ENCODE assay signal across 8 mouse cellular contexts in the genomic region with DNA sequence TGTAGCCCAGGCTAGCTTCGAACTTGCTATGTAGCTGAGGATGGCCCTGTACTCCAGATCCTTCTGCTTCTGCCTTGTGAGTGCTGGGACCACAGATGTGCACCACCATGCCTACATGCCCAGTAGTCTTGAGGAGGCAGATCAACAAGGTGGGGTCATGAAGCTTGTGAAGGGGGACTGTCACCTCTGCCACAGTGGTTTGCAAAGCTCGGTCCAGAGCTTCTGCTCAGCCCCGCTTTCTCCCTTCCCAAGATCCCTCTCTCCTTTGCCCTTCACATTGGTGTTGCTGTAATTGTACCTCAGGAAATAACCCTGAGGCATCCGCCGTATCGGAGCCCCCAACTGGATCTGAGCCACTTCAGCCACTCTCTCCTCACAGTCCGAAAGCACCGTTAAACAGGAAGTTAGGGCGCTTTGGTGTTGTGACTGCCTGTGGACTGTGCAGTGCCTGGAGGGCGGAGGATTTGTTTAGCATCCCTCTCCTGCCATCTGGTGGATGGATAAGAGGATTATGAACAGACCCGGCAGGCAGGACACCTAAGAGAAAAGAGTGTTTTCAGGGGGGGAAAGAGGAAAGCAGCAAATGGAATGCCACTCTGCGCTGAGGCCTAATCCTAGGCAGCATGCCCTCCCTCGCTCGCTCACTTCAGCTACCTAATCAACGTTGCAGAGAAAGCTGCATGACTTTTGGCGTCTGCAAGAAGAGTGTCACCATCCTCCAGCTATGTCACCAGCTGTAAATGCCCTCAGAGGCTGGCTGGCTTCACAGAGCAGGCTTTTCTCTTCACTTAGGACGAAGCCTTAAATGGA. TPM values are rescaled to one million over a fixed set of nuclear protein-coding genes. Genes with fewer than 3 reads are reported as not detected.
A peak's percentile ranks its signal among the peaks of the same experiment; 100 is the strongest.
DNase-seq lines count a peak whose midpoint lies in the region; ATAC-seq and TF ChIP-seq lines count a peak whose summit lies in the region.

No protein-coding gene starts in this region.

- H3K9ac ChIP-seq in hindbrain, embryonic 12.5 days, result peak overlapping the region; percentile 33

- 24% methylated on average over 17 of the region's 17 CpGs for WGBS in hindbrain, embryonic 12.5 days

- H3K4me3 ChIP-seq in hindbrain, embryonic 12.5 days, result peak overlapping the region; percentile 11; the same call in 1 of the 2 replicates

- peaks cover 9% of the 10 kb centered on the region for H3K4me1 ChIP-seq in hindbrain, embryonic 12.5 days

- 0 out of 2 replicates have a peak overlapping the region, but pooled peaks have one; percentile 8 for H3K27ac ChIP-seq in hindbrain, embryonic 12.5 days

- peak; percentile 25 for DNase-seq in Patski (ENCODE audit: low read depth, low spot score)
- DNase-seq in cerebellum, adult 9-11 months, result peak; percentile 59
- peak; percentile 55 to 57 for DNase-seq in frontal cortex, postnatal 10 days (ENCODE audit: low spot score in 2 of 2)
- peak; percentile 63 to 73 for DNase-seq in layer of hippocampus, postnatal 10 days (ENCODE audit: low spot score in 2 of 2)
- peak; percentile 88 for DNase-seq in lung, postnatal 10 days
- DNase-seq in ovary, postnatal 36 days (ENCODE audit: low spot score), result peak; percentile 41
- DNase-seq in urinary bladder, postnatal 25 days (ENCODE audit: low spot score), result peak; percentile 50

- no peaks in the 10 kb centered on the region for H3K36me3 ChIP-seq in hindbrain, embryonic 12.5 days

- peak; percentile 84 for ATAC-seq in Patski
- ATAC-seq in hindbrain, embryonic 12.5 days (ENCODE audit: low FRiP score), result peak; percentile 83

- H3K9me3 ChIP-seq in hindbrain, embryonic 12.5 days (replicated peaks), result no peaks in the 10 kb centered on the region

- CTCF ChIA-PET in Patski (lab: Charles Lee), result interaction anchor here (1.0 to 3.9 kb wide), 9 partner anchors 10 to 72 kb away, joined by 3 to 31 read pairs (median 5); no protein-coding TSS in a partner anchor

- peak overlapping the region; percentile 46 for H3K4me2 ChIP-seq in hindbrain, embryonic 12.5 days (replicated peaks)

- TF ChIP-seq CTCF in Patski (IDR thresholded peaks at IDR 0.05), result peak; percentile 84

- no peaks in the 10 kb centered on the region for H3K27me3 ChIP-seq in Patski
- no peaks in the 10 kb centered on the region for H3K27me3 ChIP-seq in hindbrain, embryonic 12.5 days

- in situ Hi-C loops in Patski (cut with MboI; ENCODE audit: low pct_unique_long_range_greater_than_20kb), result loop anchor here (5.0 kb wide), 1 partner anchor 63 kb away; no protein-coding TSS in a partner anchor

- POLR2A ChIA-PET in Patski (lab: Charles Lee), result interaction anchor here (0.8 to 1.7 kb wide), 2 partner anchors 62 to 72 kb away, joined by 4 read pairs; no protein-coding TSS in a partner anchor

RNA-seq across cellular contexts. Expression of gene Mmgt2, which starts 27.2 kb away (rescaled TPM):
- polyA plus RNA-seq in Patski (2021), result 55.6 TPM
- polyA plus RNA-seq in hindbrain, embryonic 12.5 days (2016; fragmentation: Nextera tagmentation; extraction: Ambion mirVana), result 34.5 and 38.7 TPM in 2 replicates
- 10 to 100 TPM; 19.1 to 23.4 TPM for total RNA-seq in layer of hippocampus, postnatal 10 days (2021)

RNA-seq across cellular contexts. Expression of gene Lrrc75a, which starts 27.4 kb away (rescaled TPM):
- polyA plus RNA-seq in Patski (2021), result 6.2 TPM
- polyA plus RNA-seq in hindbrain, embryonic 12.5 days (2016; fragmentation: Nextera tagmentation; extraction: Ambion mirVana), result 18.0 and 19.1 TPM in 2 replicates
- total RNA-seq in layer of hippocampus, postnatal 10 days (2021), result 10 to 100 TPM; 10.7 to 11.3 TPM

RNA-seq across cellular contexts. Expression of gene Zfp287, which starts 56.0 kb away (rescaled TPM):
- polyA plus RNA-seq in Patski (2021), result 5.5 TPM
- 20.8 and 21.1 TPM in 2 replicates for polyA plus RNA-seq in hindbrain, embryonic 12.5 days (2016; fragmentation: Nextera tagmentation; extraction: Ambion mirVana)
- total RNA-seq in layer of hippocampus, postnatal 10 days (2021), result 10 to 100 TPM; 17.8 to 19.9 TPM

Comparison
In these comparisons a context has a peak if more than half of its experiments do, and no peak if none do; other contexts are left out.
1. Peak in every context shown above with its lines: DNase-seq, ATAC-seq, H3K4me3 ChIP-seq and H3K27ac ChIP-seq.
2. DNase-seq: peak in every context shown above with its lines; median percentile 88 in lung, postnatal 10 days; 68 in layer of hippocampus, postnatal 10 days; 59 in cerebellum, adult 9-11 months; 56 in frontal cortex, postnatal 10 days; 50 in urinary bladder, postnatal 25 days; 41 in ovary, postnatal 36 days; 25 in Patski.